Mouse (Mus musculus): ENCODE measurements around the gene Myo3a.
"Not testable (repeated sequence)": the region's sequence is repeated elsewhere in the genome, so short reads cannot be mapped to it uniquely, and the experiment has no call there.

The Myo3a gene

GRCm38 (mm10) chr2:22227308-22227707 lies at the start of gene Myo3a:
TSS of gene Myo3a (plus strand) at chr2:22227503.
- no peak for DNase-seq (ENCODE audit: low spot score)

GRCm38 (mm10) chr2:22250462-22250861 lies 23.2 kb downstream of the Myo3a start:
- DNase-seq (ENCODE audit: low spot score) = no peak

- DNase-seq (ENCODE audit: low spot score) = no peak
Observed at GRCm38 (mm10) chr2:22251045-22251444, 23.7 kb downstream of the Myo3a start.

- DNase-seq (ENCODE audit: low spot score) = no peak
Observed at GRCm38 (mm10) chr2:22255600-22255999, 28.3 kb downstream of the Myo3a start.

- no peak for DNase-seq (ENCODE audit: low spot score)
Observed at GRCm38 (mm10) chr2:22271555-22271954, 44.3 kb downstream of the Myo3a start.

GRCm38 (mm10) chr2:22285366-22285765 lies 58.1 kb downstream of the Myo3a start:
- no peak for DNase-seq (ENCODE audit: low spot score)

- no peak for DNase-seq (ENCODE audit: low spot score)
Observed at GRCm38 (mm10) chr2:22285777-22286176, 58.5 kb downstream of the Myo3a start.

- DNase-seq (ENCODE audit: low spot score) = no peak
Observed at GRCm38 (mm10) chr2:22293579-22294446, 66.5 kb downstream of the Myo3a start.

GRCm38 (mm10) chr2:22294447-22294738 lies 67.1 kb downstream of the Myo3a start:
- no peak for DNase-seq (ENCODE audit: low spot score)

- no peak for DNase-seq (ENCODE audit: low spot score)
Observed at GRCm38 (mm10) chr2:22297913-22298312, 70.6 kb downstream of the Myo3a start.

- peak; percentile 2 for DNase-seq (ENCODE audit: low spot score)
Observed at GRCm38 (mm10) chr2:22338269-22338857, 111.1 kb downstream of the Myo3a start.

- DNase-seq (ENCODE audit: low spot score) = not testable (repeated sequence)
Observed at GRCm38 (mm10) chr2:22410511-22410910, 183.2 kb downstream of the Myo3a start.

- no peak for DNase-seq (ENCODE audit: low spot score)
Observed at GRCm38 (mm10) chr2:22548421-22548820, 321.1 kb downstream of the Myo3a start.

GRCm38 (mm10) chr2:22587469-22588169 lies 360.3 kb downstream of the Myo3a start:
- not testable (repeated sequence) for DNase-seq (ENCODE audit: low spot score)

GRCm38 (mm10) chr2:22588170-22588541 lies 360.9 kb downstream of the Myo3a start:
- DNase-seq (ENCODE audit: low spot score) = not testable (repeated sequence)

- not testable (repeated sequence) for DNase-seq (ENCODE audit: low spot score)
Observed at GRCm38 (mm10) chr2:22588673-22589381, 361.5 kb downstream of the Myo3a start.

- not testable (repeated sequence) for DNase-seq (ENCODE audit: low spot score)
Observed at GRCm38 (mm10) chr2:22589382-22590205, 362.3 kb downstream of the Myo3a start.

GRCm38 (mm10) chr2:22590206-22590490 lies 362.8 kb downstream of the Myo3a start:
- DNase-seq (ENCODE audit: low spot score) = no peak

- DNase-seq (ENCODE audit: low spot score) = no peak
Observed at GRCm38 (mm10) chr2:22617951-22618350, 390.6 kb downstream of the Myo3a start.

GRCm38 (mm10) chr2:22619416-22619815 lies 392.1 kb downstream of the Myo3a start:
- no peak for DNase-seq (ENCODE audit: low spot score)

GRCm38 (mm10) chr2:22620030-22620429 lies 392.7 kb downstream of the Myo3a start:
- no peak for DNase-seq (ENCODE audit: low spot score)

GRCm38 (mm10) chr2:22620534-22620933 lies 393.2 kb downstream of the Myo3a start:
- no peak for DNase-seq (ENCODE audit: low spot score)

Measured in ovary, postnatal 14 days (tissue).